Mouse (Mus musculus) bone marrow macrophage, adult 2 months (primary cell): ENCODE measurements at regions not wholly inside any gene's neighbourhood (a gene's known extent, or its start where the extent isn't known, plus 50 kb on each side); places are given as distances from the start of the nearest gene placed in this dataset.

Source experiments
- CTCF ChIP-seq: IDR thresholded peaks from 2 replicates; pipeline ENCODE4 v1.5.1; 2012; ENCODE audit warnings: low read depth, mild to moderate bottlenecking, low read length, moderate library complexity
- POLR2A ChIP-seq: IDR thresholded peaks from 2 replicates; pipeline ENCODE4 v1.6.1; 2012; ENCODE audit warnings: mild to moderate bottlenecking, low read depth, low read length, borderline replicate concordance

DNA sequence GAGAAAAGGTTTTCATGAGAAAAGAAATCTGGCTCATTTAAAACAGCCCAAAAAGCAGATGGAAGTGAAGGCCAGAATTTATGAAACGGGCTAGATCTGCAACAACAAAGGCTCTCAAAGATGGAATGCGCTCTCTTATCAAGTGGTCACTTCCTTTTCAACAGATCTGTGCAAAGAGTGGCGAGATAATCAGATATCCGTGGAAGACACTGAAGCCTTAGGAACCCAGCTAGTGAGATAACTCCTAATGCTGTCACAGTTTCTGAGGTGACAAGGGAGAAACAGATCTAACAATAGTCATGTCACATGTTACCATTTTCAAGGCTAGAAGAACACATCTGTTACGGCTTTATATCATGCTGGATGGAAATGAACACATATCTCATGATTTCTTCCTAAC, 107.1 kb downstream of the Tmco5 start:
- TF ChIP-seq POLR2A (no peak), CTCF (no peak)
